Mouse (Mus musculus) pancreas, adult 10 weeks (tissue): ENCODE measurements around the gene Vmn2r31. TPM values are rescaled to one million over a fixed set of nuclear protein-coding genes. Genes with fewer than 3 reads are reported as not detected.

Source experiments
- polyA plus RNA-seq: library from polyadenylated mRNA; stranded (reverse); fragments of 350-450 nt; fragmentation: Illumina TruSeq; extraction: RNeasy Lipid Tissue Mini Kit (QIAGEN cat#74804); gene quantifications from one replicate; pipeline ENCODE4 v1.2.3, GENCODE M21; 2015; ENCODE audit warnings: low read depth, low replicate concordance; ENCODE audit not compliant: insufficient read depth

Vmn2r31 gene
- polyA plus RNA-seq: not detected

GRCm38 (mm10) chr7:7399603-7400002 is at the start of gene Vmn2r31:
TSS of gene Vmn2r31 (minus strand) at chr7:7399703.

GRCm38 (mm10) chr7:7374431-7374830 is 25.1 kb downstream of the Vmn2r31 start, which contains the start of gene Gm45783:
TSS of gene Gm45783 (minus strand) at chr7:7374573.

GRCm38 (mm10) chr7:7337509-7337908 is 62.0 kb downstream of the Vmn2r31 start, which contains the start of gene Vmn2r30:
TSS of gene Vmn2r30 (minus strand) at chr7:7337609.

Other genes with a start within 250 kb of the Vmn2r31 start
- 0.78 TPM for gene Zfp418, start 228.4 kb downstream of the Vmn2r31 start, polyA plus RNA-seq
- 3.2 TPM for gene Zfp772, start 189.7 kb downstream of the Vmn2r31 start, polyA plus RNA-seq
- gene Vmn2r29, start 152.4 kb downstream of the Vmn2r31 start, polyA plus RNA-seq: not detected
- gene Gm45844, start 121.4 kb downstream of the Vmn2r31 start, polyA plus RNA-seq: 1.2 TPM
- gene Clcn4, start 98.9 kb downstream of the Vmn2r31 start, polyA plus RNA-seq: 11.3 TPM
- gene Vmn2r30, start 62.1 kb downstream of the Vmn2r31 start, polyA plus RNA-seq: not detected
- not detected for gene Gm45783, start 25.1 kb downstream of the Vmn2r31 start, polyA plus RNA-seq
- not detected for gene Vmn2r32, start 80.3 kb upstream of the Vmn2r31 start, polyA plus RNA-seq
- not detected for gene Vmn2r33, start 167.1 kb upstream of the Vmn2r31 start, polyA plus RNA-seq